Mouse (Mus musculus): ENCODE results near the gene Fos.

GRCm38 (mm10) chr12:85510013-85510412 lies 36.3 kb downstream of the Fos start:
- TF ChIP-seq CTCF (IDR thresholded peaks at IDR 0.05) (no peak), EP300 (IDR thresholded peaks at IDR 0.05) (no peak)
